Mouse (Mus musculus) liver, embryonic 15.5 days (tissue): Measurements from ENCODE around the gene Sema3a. TPM values are rescaled to one million over a fixed set of nuclear protein-coding genes. Genes with fewer than 3 reads are reported as not detected.
"Not testable (repeated sequence)": the region's sequence is repeated elsewhere in the genome, so short reads cannot be mapped to it uniquely, and the experiment has no call there.

ENCODE experiments used
- ATAC-seq: fragments of 200-750 bp; cut with Nextera tagmentation; 2 replicates; pipeline ENCODE4 v1.8.0; 2017; ENCODE audit warnings: moderate number of reproducible peaks, mild to moderate bottlenecking, moderate library complexity; ENCODE audit not compliant: insufficient read depth
- H3K27ac ChIP-seq: fragments of 300-500 bp; sonication (generic); replicated peaks from 2 replicates; pipeline ENCODE4 v1.5.1; 2015; ENCODE audit warnings: mild to moderate bottlenecking, inconsistent platforms
- H3K27me3 ChIP-seq: fragments of 300-500 bp; sonication (generic); 2 replicates; pipeline ENCODE4 v1.6.1; 2015; ENCODE audit warnings: mild to moderate bottlenecking, inconsistent platforms
- H3K36me3 ChIP-seq: fragments of 300-500 bp; sonication (generic); replicated peaks from 2 replicates; pipeline ENCODE4 v1.6.1; 2015; ENCODE audit warnings: moderate library complexity, mild to moderate bottlenecking, inconsistent platforms
- H3K4me1 ChIP-seq: fragments of 300-500 bp; sonication (generic); replicated peaks from 2 replicates; pipeline ENCODE4 v1.6.1; 2015; ENCODE audit warnings: inconsistent platforms
- H3K4me2 ChIP-seq: fragments of 300-500 bp; sonication (generic); 2 replicates; pipeline ENCODE4 v1.6.1; 2015; ENCODE audit warnings: moderate library complexity, mild to moderate bottlenecking, inconsistent platforms
- H3K4me3 ChIP-seq: fragments of 300-500 bp; sonication (generic); replicated peaks from 2 replicates; pipeline ENCODE4 v1.5.1; 2015; ENCODE audit warnings: mild to moderate bottlenecking, inconsistent platforms
- H3K9ac ChIP-seq: fragments of 300-500 bp; sonication (generic); 2 replicates; pipeline ENCODE4 v1.6.1; 2015; ENCODE audit warnings: moderate library complexity, mild to moderate bottlenecking, inconsistent platforms
- H3K9me3 ChIP-seq: fragments of 300-500 bp; sonication (generic); replicated peaks from 2 replicates; pipeline ENCODE4 v1.6.1; 2016; ENCODE audit warnings: inconsistent platforms
- WGBS: fragments of 180-500 bp; shearing (Covaris S2); methylation state at CpG from one replicate; pipeline ENCODE4 v1.1.7; 2015; ENCODE audit warnings: mixed read lengths; ENCODE audit not compliant: insufficient replicate concordance; 5-methylcytosine and 5-hydroxymethylcytosine counted together
- polyA plus RNA-seq: library from polyadenylated mRNA; unstranded; fragments of >200 nt; fragmentation: Nextera tagmentation; extraction: Ambion mirVana; gene quantifications from 2 replicates; pipeline ENCODE4 v1.2.1, GENCODE M21; 2015

The Sema3a gene
- polyA plus RNA-seq, 1 experiment from 2014 or later = 1.2 TPM

- H3K36me3 ChIP-seq = no peaks in the 10 kb centered on the region
- WGBS = 46% methylated on average over 2 of the region's 2 CpGs
Measured at GRCm38 (mm10) chr5:13488671-13489070, 363.5 kb downstream of the Sema3a start.

DNA sequence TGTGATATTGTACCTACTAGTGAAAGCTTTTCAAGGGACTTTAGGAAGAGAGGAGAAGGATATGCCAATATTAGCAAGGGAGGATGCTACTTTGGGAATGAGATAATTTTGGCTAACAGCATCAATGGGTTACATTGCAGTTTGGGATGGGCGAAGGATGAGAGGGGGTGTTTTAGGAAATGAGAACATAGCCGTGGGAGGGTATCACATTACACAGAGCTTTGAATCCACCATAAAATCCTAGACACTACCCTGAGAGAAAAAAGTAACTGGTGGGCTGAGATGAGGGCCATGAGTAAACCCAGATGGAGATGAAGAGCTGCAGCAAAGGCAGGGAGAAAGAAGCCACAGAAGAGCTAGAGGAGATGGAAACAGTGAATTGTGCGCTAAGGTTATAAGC lies 370.8 kb downstream of the Sema3a start:
- H3K27me3 ChIP-seq, H3K4me2 ChIP-seq, H3K9ac ChIP-seq, H3K36me3 ChIP-seq, H3K9me3 ChIP-seq, H3K4me1 ChIP-seq, ATAC-seq, H3K27ac ChIP-seq, H3K4me3 ChIP-seq: not testable (repeated sequence)
- WGBS = 58% methylated on average over 3 of the region's 3 CpGs

More at GRCm38 (mm10) chr5:13488671-13489070, 363.5 kb downstream of the Sema3a start:
- no peak overlapping the region for H3K27ac ChIP-seq
- no peak overlapping the region for H3K4me3 ChIP-seq
- no peak overlapping the region for H3K4me2 ChIP-seq
- no peaks in the 10 kb centered on the region for H3K4me1 ChIP-seq
- ATAC-seq = no peak
- no peaks in the 10 kb centered on the region for H3K9me3 ChIP-seq
- no peak overlapping the region for H3K9ac ChIP-seq
- no peaks in the 10 kb centered on the region for H3K27me3 ChIP-seq

DNA sequence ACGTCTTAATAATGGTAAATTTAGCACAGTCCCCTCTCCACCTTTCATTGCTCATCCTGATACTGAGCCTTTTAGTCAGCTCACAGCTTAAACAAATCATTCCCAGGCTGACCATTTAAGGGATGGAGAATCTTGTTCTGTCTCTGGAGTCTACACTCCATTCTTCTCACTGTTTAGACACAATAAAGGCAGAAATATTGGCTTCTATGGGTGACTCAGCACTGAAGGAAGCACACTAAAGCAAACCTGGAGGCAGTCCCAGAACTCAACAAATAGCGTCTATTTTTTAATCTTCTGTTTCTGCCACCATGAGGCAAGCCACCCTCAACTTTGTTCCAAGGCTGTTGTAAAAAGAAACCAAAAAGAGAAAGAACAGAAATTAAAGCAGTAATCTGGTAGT lies 374.6 kb downstream of the Sema3a start:
- Histone ChIP-seq H3K36me3 (no peaks in the 10 kb centered on the region), H3K4me3 (no peak overlapping the region), H3K9me3 (no peaks in the 10 kb centered on the region), H3K4me2 (no peak overlapping the region), H3K27ac (no peak overlapping the region), H3K9ac (no peak overlapping the region), H3K27me3 (no peaks in the 10 kb centered on the region), H3K4me1 (no peaks in the 10 kb centered on the region)
- 48% methylated on average over 2 of the region's 2 CpGs for WGBS
- no peak for ATAC-seq

GRCm38 (mm10) chr5:13505839-13506499 lies 380.8 kb downstream of the Sema3a start:
- Histone ChIP-seq H3K27ac (no peak overlapping the region), H3K9ac (no peak overlapping the region), H3K4me3 (no peak overlapping the region), H3K36me3 (no peaks in the 10 kb centered on the region), H3K9me3 (no peaks in the 10 kb centered on the region), H3K4me1 (no peaks in the 10 kb centered on the region), H3K4me2 (no peak overlapping the region), H3K27me3 (no peaks in the 10 kb centered on the region)
- no peak for ATAC-seq
- WGBS = 29% methylated on average over 4 of the region's 4 CpGs

DNA sequence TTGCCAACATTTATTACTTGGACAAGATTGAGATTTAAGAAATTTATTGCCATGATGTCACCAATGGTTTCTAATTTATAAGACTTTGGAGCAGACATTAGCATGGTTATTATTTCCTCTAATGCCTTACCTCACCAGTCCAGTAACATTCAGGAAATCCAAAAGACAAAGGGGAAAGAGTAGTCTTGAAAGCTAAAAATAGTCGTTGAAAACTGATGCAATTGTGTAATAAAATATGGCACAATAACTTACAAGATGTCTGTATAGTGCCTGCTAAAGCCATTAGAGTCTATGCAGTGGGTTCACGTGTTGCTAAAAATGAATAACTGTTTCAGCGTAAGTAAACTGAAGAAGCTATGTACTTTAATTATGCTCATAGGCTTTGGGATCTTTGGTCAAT lies 383.9 kb downstream of the Sema3a start:
- no peak for ATAC-seq
- H3K9me3 ChIP-seq = no peaks in the 10 kb centered on the region
- H3K4me3 ChIP-seq = no peak overlapping the region
- no peak overlapping the region for H3K9ac ChIP-seq
- no peaks in the 10 kb centered on the region for H3K36me3 ChIP-seq
- no peaks in the 10 kb centered on the region for H3K4me1 ChIP-seq
- no peak overlapping the region for H3K27ac ChIP-seq
- H3K4me2 ChIP-seq = no peak overlapping the region
- no peaks in the 10 kb centered on the region for H3K27me3 ChIP-seq
- 53% methylated on average over 3 of the region's 3 CpGs for WGBS

DNA sequence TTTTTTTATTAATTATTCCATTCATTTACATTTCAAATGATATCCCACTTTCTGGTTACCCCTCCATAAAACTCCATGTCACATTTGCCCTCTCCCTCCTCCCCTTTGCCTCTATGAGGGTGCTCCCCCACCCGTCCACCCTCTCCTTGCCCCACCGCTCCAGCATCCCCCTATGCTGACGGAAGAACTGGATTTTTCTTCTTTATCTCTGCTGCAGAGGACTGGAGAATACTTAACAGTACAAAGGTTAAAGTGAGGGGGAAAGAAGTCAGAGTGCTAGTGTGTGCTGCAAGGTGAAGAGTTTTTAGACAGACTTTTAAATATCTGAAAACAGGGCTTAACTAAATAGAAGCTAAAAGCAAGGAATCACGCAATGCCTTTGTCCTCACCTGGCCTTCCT lies 391.8 kb downstream of the Sema3a start:
- Histone ChIP-seq H3K36me3 (no peaks in the 10 kb centered on the region), H3K4me3 (no peak overlapping the region), H3K9me3 (no peaks in the 10 kb centered on the region), H3K27me3 (no peaks in the 10 kb centered on the region), H3K27ac (no peak overlapping the region), H3K4me1 (no peaks in the 10 kb centered on the region), H3K4me2 (no peak overlapping the region), H3K9ac (no peak overlapping the region)
- WGBS = 69% methylated on average over 4 of the region's 4 CpGs
- no peak for ATAC-seq

DNA sequence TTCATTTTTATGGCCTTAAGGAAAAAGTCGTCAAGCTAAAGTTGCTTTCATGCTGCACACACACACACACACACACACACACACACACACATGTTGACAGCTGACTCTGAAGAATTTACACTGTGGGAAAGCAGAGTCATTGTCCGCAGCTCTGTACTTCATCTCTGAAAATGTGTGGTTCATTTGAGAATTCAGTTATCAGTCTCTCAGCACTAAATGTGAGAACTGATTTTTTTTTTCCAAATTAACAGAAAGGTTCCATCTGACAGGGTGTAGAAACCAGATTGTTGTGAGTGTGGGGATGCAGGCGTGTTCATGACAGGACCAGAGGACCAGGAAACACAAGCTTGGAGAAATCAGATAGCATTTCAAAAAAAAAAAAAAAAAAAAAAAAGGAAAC lies 400.4 kb downstream of the Sema3a start:
- ATAC-seq = no peak
- 37% methylated on average over 3 of the region's 3 CpGs for WGBS

DNA sequence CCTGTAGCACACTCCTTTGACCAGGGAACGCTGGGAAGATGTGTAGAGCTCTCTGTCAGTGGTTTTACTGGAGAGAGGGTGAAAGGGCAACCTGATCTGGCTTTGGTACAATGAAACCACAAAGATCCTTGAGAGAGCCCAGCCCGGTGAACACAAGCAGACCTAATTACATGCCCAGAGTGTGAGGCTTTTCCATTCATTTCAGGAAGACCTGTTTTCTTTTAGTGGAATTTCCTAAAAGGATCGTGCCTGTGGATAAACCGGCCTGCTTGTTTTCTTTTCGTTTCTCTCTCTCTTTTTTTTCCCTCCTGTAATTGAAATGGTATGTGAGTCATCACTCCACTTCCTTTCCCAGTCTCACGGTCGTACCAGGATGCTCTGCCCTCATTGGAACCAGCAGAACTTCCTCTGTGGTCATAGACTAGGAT lies 401.8 kb downstream of the Sema3a start:
- Histone ChIP-seq H3K4me3 (no peak overlapping the region), H3K9me3 (no peaks in the 10 kb centered on the region), H3K36me3 (no peaks in the 10 kb centered on the region), H3K9ac (no peak overlapping the region), H3K4me1 (no peaks in the 10 kb centered on the region), H3K4me2 (no peak overlapping the region), H3K27me3 (no peaks in the 10 kb centered on the region), H3K27ac (no peak overlapping the region)
- ATAC-seq = no peak
- 9% methylated on average over 7 of the region's 7 CpGs for WGBS

More for the DNA sequence above, 400.4 kb downstream of the Sema3a start:
- H3K4me1 ChIP-seq = no peaks in the 10 kb centered on the region
- no peak overlapping the region for H3K4me2 ChIP-seq
- H3K27ac ChIP-seq = no peak overlapping the region
- H3K4me3 ChIP-seq = no peak overlapping the region
- no peaks in the 10 kb centered on the region for H3K36me3 ChIP-seq
- no peaks in the 10 kb centered on the region for H3K27me3 ChIP-seq
- no peak overlapping the region for H3K9ac ChIP-seq
- H3K9me3 ChIP-seq = no peaks in the 10 kb centered on the region

- Histone ChIP-seq H3K4me3 (no peak overlapping the region), H3K9me3 (no peaks in the 10 kb centered on the region), H3K27me3 (no peaks in the 10 kb centered on the region), H3K27ac (no peak overlapping the region), H3K36me3 (no peaks in the 10 kb centered on the region), H3K9ac (no peak overlapping the region), H3K4me2 (no peak overlapping the region), H3K4me1 (no peaks in the 10 kb centered on the region)
- WGBS = 37% methylated on average over 4 of the region's 4 CpGs
- ATAC-seq = no peak
Measured at GRCm38 (mm10) chr5:13529226-13529625, 404.0 kb downstream of the Sema3a start.

GRCm38 (mm10) chr5:13547472-13548209 lies 422.4 kb downstream of the Sema3a start:
- H3K27ac ChIP-seq = no peak overlapping the region
- H3K4me1 ChIP-seq = no peaks in the 10 kb centered on the region
- ATAC-seq = no peak
- no peak overlapping the region for H3K4me2 ChIP-seq
- no peaks in the 10 kb centered on the region for H3K36me3 ChIP-seq
- no peak overlapping the region for H3K9ac ChIP-seq
- H3K9me3 ChIP-seq = no peaks in the 10 kb centered on the region
- H3K27me3 ChIP-seq = no peaks in the 10 kb centered on the region
- WGBS = 35% methylated on average over 2 of the region's 2 CpGs
- no peak overlapping the region for H3K4me3 ChIP-seq

DNA sequence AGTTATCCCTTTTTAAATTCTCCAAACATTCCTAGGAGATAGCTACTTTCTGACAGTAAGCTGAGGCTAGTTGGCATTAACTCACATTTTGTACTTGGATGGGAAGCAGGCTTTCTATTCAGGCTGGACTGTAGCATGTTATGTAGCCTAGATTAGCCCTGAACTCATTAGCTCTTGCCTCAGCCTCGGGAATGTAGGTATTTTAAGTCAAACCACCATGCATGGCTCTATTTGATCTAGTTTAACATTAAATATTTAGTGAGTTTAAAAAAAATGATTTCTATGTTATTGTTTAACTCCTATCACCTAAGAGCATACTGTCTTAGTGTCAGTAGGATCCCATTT lies 423.0 kb downstream of the Sema3a start:
- Histone ChIP-seq H3K4me2 (no peak overlapping the region), H3K4me1 (no peaks in the 10 kb centered on the region), H3K4me3 (no peak overlapping the region), H3K27ac (no peak overlapping the region), H3K36me3 (no peaks in the 10 kb centered on the region), H3K9me3 (no peaks in the 10 kb centered on the region), H3K27me3 (no peaks in the 10 kb centered on the region), H3K9ac (no peak overlapping the region)
- 22% methylated on average over 1 of the region's 1 CpGs for WGBS
- no peak for ATAC-seq

GRCm38 (mm10) chr5:13549080-13549479 lies 423.9 kb downstream of the Sema3a start:
- no peak overlapping the region for H3K9ac ChIP-seq
- H3K27me3 ChIP-seq = no peaks in the 10 kb centered on the region
- no peak overlapping the region for H3K27ac ChIP-seq
- H3K4me2 ChIP-seq = no peak overlapping the region
- no peaks in the 10 kb centered on the region for H3K9me3 ChIP-seq
- no peak overlapping the region for H3K4me3 ChIP-seq
- no peaks in the 10 kb centered on the region for H3K36me3 ChIP-seq
- no peaks in the 10 kb centered on the region for H3K4me1 ChIP-seq
- ATAC-seq = no peak
- WGBS = 62% methylated on average over 5 of the region's 5 CpGs
